Mouse (Mus musculus) midbrain, embryonic 15.5 days (tissue): ENCODE data around the gene Gpank1. TPM values are rescaled to one million over a fixed set of nuclear protein-coding genes. Genes with fewer than 3 reads are reported as not detected.
A peak's percentile ranks its signal among the peaks of the same experiment; 100 is the strongest.
"Not testable (repeated sequence)": the region's sequence is repeated elsewhere in the genome, so short reads cannot be mapped to it uniquely, and the experiment has no call there.

ENCODE experiments used
- ATAC-seq: fragments of 200-750 bp; cut with Nextera tagmentation; replicated peaks from 2 replicates; pipeline ENCODE4 v1.8.0; 2017; ENCODE audit warnings: moderate TSS enrichment
- H3K27ac ChIP-seq: fragments of 300-500 bp; sonication (generic); 2 replicates; pipeline ENCODE4 v1.5.1; 2015; ENCODE audit warnings: mild to moderate bottlenecking, inconsistent platforms
- H3K27me3 ChIP-seq: fragments of 300-500 bp; sonication (generic); replicated peaks from 2 replicates; pipeline ENCODE4 v1.6.1; 2015; ENCODE audit warnings: inconsistent platforms
- H3K36me3 ChIP-seq: fragments of 300-500 bp; sonication (generic); replicated peaks from 2 replicates; pipeline ENCODE4 v1.6.1; 2015; ENCODE audit warnings: inconsistent platforms
- H3K4me1 ChIP-seq: fragments of 300-500 bp; sonication (generic); 2 replicates; pipeline ENCODE4 v1.6.1; 2015; ENCODE audit warnings: inconsistent platforms
- H3K4me2 ChIP-seq: fragments of 300-500 bp; sonication (generic); 2 replicates; pipeline ENCODE4 v1.6.1; 2015; ENCODE audit warnings: inconsistent platforms, mild to moderate bottlenecking, moderate library complexity
- H3K4me3 ChIP-seq: fragments of 300-500 bp; sonication (generic); 2 replicates; pipeline ENCODE4 v1.5.1; 2015; ENCODE audit warnings: mild to moderate bottlenecking, inconsistent platforms
- H3K9ac ChIP-seq: fragments of 300-500 bp; sonication (generic); 2 replicates; pipeline ENCODE4 v1.6.1; 2015; ENCODE audit warnings: mild to moderate bottlenecking, inconsistent platforms
- H3K9me3 ChIP-seq: fragments of 300-500 bp; sonication (generic); 2 replicates; pipeline ENCODE4 v1.6.1; 2016; ENCODE audit warnings: inconsistent platforms
- WGBS: fragments of 180-500 bp; shearing (Covaris S2); methylation state at CpG from one replicate; pipeline ENCODE4 v1.1.7; 2015; ENCODE audit warnings: mixed read lengths; 5-methylcytosine and 5-hydroxymethylcytosine counted together
- polyA plus RNA-seq: library from polyadenylated mRNA; unstranded; fragments of >200 nt; fragmentation: Nextera tagmentation; extraction: Ambion mirVana; gene quantifications from 2 replicates; pipeline ENCODE4 v1.2.1, GENCODE M21; 2015

Gene Gpank1
- polyA plus RNA-seq, 1 experiment from 2014 or later: 25.9 TPM

GRCm38 (mm10) chr17:35124261-35124896, 3.1 kb downstream of the Gpank1 start:
- not testable (repeated sequence) for H3K27ac ChIP-seq, H3K9me3 ChIP-seq, H3K27me3 ChIP-seq, H3K9ac ChIP-seq, ATAC-seq, H3K4me3 ChIP-seq, H3K4me2 ChIP-seq
- peaks cover 57% of the 10 kb centered on the region for H3K4me1 ChIP-seq
- peaks cover 10% of the 10 kb centered on the region; the same call in 1 of the 2 replicates for H3K36me3 ChIP-seq
- 92% methylated on average over 12 of the region's 12 CpGs for WGBS

DNA sequence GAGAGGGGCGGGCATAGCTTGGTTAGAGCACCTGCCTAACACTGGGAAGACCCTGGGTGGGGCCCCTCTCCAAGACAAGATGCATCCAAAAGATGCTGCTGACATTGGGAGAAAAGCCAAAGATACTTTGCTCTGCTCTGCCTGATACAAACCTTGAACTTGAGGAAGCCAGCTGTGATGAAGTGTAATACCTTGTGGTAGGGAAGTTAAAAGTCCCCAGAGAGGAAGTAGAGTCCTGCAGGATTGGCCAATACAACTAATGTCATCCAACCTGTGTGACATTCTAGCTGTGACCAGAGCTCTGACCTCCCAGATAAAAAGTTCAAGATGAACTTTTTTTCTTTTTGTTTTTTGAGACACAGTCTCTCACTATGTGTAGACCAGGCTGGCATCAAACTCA, 3.8 kb downstream of the Gpank1 start:
- Histone ChIP-seq H3K27ac (no peak overlapping the region), H3K4me3 (no peak overlapping the region), H3K9ac (peak overlapping the region; percentile 77; the same call in 1 of the 2 replicates), H3K27me3 (no peaks in the 10 kb centered on the region), H3K9me3 (no peaks in the 10 kb centered on the region), H3K4me2 (0 out of 2 replicates have a peak overlapping the region, but pooled peaks have one; percentile 65), H3K4me1 (peaks cover 51% of the 10 kb centered on the region), H3K36me3 (peaks cover 7% of the 10 kb centered on the region; the same call in 1 of the 2 replicates)
- no peak for ATAC-seq
- 100% methylated on average over 1 of the region's 1 CpGs for WGBS

- H3K27me3 ChIP-seq: no peaks in the 10 kb centered on the region
- peaks cover 46% of the 10 kb centered on the region for H3K4me1 ChIP-seq
- H3K4me2 ChIP-seq: peak overlapping the region; percentile 65
- H3K4me3 ChIP-seq: peak overlapping the region; percentile 63
- peak overlapping the region; percentile 71 for H3K27ac ChIP-seq
- H3K9me3 ChIP-seq: no peaks in the 10 kb centered on the region
- H3K9ac ChIP-seq: peak overlapping the region; percentile 77
- H3K36me3 ChIP-seq: peaks cover 7% of the 10 kb centered on the region; the same call in 1 of the 2 replicates
- 32% methylated on average over 6 of the region's 6 CpGs for WGBS
- ATAC-seq: no peak
Observed at GRCm38 (mm10) chr17:35125578-35125977, 4.3 kb downstream of the Gpank1 start.

DNA sequence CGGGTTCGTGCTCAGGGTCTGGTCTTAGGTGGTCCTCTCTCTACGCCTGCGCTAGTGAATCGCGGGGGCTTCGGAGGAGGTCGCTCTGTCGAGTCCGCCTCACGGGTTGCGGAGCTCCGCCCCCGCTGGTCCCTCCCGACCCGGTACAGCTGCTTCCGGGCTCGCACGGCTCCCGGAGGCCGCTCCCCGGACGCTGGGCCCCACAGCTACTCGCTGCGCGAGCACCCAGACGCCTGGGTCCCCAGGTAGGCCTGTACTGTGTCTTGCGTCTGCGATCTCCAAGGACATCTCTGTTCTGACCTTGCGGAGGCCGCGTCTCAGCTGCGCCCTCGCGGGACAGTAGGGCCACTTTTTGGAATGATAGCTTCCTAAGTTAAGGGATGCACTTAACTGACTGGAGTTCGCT, 5.0 kb downstream of the Gpank1 start, which contains the start of gene D17H6S53E:
TSS of gene D17H6S53E (plus strand) at position 168 of the 406 bp plus-strand sequence.
- no peaks in the 10 kb centered on the region for H3K27me3 ChIP-seq
- H3K9me3 ChIP-seq: no peaks in the 10 kb centered on the region
- peaks cover 45% of the 10 kb centered on the region for H3K4me1 ChIP-seq
- H3K36me3 ChIP-seq: peaks cover 7% of the 10 kb centered on the region; the same call in 1 of the 2 replicates
- H3K9ac ChIP-seq: peak within 1 kb of the TSS; percentile 77
- peak; percentile 31; the same call in 1 of the 2 replicates for ATAC-seq
- peak within 1 kb of the TSS; percentile 71 for H3K27ac ChIP-seq
- H3K4me3 ChIP-seq: peak within 1 kb of the TSS; percentile 63
- peak within 1 kb of the TSS; percentile 65 for H3K4me2 ChIP-seq
- WGBS: 1% methylated on average over 36 of the region's 36 CpGs

- Histone ChIP-seq H3K27me3 (no peaks in the 10 kb centered on the region), H3K4me2 (peak overlapping the region; percentile 65), H3K4me1 (peaks cover 45% of the 10 kb centered on the region), H3K9ac (peak overlapping the region; percentile 77; the same call in 1 of the 2 replicates), H3K27ac (no peak overlapping the region), H3K9me3 (no peaks in the 10 kb centered on the region), H3K36me3 (peaks cover 7% of the 10 kb centered on the region; the same call in 1 of the 2 replicates), H3K4me3 (peak overlapping the region; percentile 63)
- WGBS: 70% methylated on average over 13 of the region's 13 CpGs
- ATAC-seq: no peak
Observed at GRCm38 (mm10) chr17:35127017-35127416, 5.8 kb downstream of the Gpank1 start.

DNA sequence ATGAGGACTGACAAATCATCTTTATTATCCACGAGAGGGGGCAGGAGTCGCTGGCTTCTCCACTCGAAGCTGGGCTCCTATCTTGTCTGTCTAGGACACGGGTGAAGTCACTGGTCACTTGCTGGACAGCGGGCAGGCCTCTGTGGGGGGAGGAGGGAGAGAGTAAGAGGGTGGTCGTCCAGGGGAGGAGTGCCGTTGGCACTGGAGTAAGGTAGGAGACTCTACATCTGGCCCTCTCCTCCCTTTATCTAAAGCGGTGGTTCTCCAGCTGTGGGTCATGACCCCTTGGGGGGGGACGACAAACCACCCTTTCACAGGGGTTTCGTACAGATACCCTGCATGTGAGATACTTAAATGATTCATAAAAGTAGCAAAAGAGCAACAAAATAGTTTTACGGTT, 7.7 kb downstream of the Gpank1 start:
- Histone ChIP-seq H3K4me2 (no peak overlapping the region), H3K4me1 (peaks cover 35% of the 10 kb centered on the region), H3K36me3 (0 out of 2 replicates have a peak, but pooled peaks cover 3% of the 10 kb centered on the region), H3K27me3 (no peaks in the 10 kb centered on the region), H3K4me3 (no peak overlapping the region), H3K9ac (no peak overlapping the region), H3K9me3 (no peaks in the 10 kb centered on the region), H3K27ac (no peak overlapping the region)
- ATAC-seq: no peak
- 67% methylated on average over 11 of the region's 11 CpGs for WGBS

DNA sequence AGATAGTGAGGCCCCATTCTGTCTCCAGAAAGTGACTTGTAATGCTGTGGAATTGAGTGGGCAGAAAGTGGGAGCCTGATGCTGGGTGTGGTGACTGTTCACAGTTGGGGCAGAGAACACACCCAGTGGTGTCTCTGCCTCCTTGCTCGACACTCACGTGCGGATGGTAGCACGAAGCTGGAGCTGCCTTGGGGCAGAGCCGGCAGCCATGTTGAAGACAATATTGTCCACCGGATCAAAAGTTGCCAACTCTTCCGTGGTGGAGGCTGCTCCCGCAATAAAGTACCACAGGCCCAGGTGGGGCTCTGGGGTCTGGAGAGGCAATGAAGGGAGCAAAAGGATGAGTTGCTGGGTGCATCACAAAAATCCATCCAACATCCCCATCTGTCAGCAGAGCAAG, 9.8 kb downstream of the Gpank1 start:
- Histone ChIP-seq H3K9me3 (no peaks in the 10 kb centered on the region), H3K4me1 (peaks cover 27% of the 10 kb centered on the region), H3K27ac (no peak overlapping the region), H3K4me3 (no peak overlapping the region), H3K36me3 (no peaks in the 10 kb centered on the region), H3K4me2 (no peak overlapping the region), H3K9ac (no peak overlapping the region), H3K27me3 (no peaks in the 10 kb centered on the region)
- 85% methylated on average over 8 of the region's 8 CpGs for WGBS
- ATAC-seq: no peak

DNA sequence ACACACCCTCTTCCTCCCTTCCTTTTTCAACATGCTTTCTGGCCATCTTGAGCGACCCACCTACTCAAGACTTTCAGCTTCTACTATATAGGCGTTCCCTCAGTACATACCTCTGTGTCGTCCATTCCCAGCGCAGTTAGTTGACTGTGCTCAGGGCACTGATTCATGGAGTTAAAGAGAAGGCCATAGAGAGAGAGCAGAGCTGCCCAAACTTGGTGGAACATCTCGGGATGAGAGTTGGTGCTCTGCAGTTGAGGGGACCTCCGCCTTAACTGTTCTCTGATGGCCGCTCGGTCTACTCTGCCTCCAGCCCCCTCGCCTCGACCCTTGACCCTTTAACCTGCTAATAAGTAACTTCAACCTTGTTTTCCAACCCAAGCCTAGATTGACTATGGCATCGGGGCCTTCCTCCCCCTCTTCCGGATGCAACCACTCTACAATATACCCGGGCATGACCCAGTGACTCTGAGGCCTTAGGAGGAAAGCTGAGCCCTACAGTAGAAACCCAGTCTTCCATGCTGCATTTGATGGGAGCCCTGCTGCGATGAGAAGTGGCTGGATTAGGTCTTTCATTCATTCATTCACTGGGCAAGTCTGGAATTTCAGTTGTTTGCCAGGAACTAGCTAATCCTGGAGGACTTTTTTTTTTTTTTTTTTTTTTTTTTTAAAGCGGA, 10.4 kb downstream of the Gpank1 start, which contains the start of gene Apom:
TSS of gene Apom (minus strand) at position 551 of the 674 bp plus-strand sequence.
- no peak within 1 kb of the TSS for H3K4me2 ChIP-seq
- WGBS: 82% methylated on average over 15 of the region's 15 CpGs
- H3K27me3 ChIP-seq: no peaks in the 10 kb centered on the region
- H3K4me3 ChIP-seq: no peak within 1 kb of the TSS
- H3K9me3 ChIP-seq: no peaks in the 10 kb centered on the region
- H3K9ac ChIP-seq: no peak within 1 kb of the TSS
- H3K36me3 ChIP-seq: no peaks in the 10 kb centered on the region
- H3K27ac ChIP-seq: no peak within 1 kb of the TSS
- H3K4me1 ChIP-seq: peaks cover 27% of the 10 kb centered on the region
- ATAC-seq: no peak

- Histone ChIP-seq H3K4me1 (peaks cover 27% of the 10 kb centered on the region), H3K27me3 (no peaks in the 10 kb centered on the region), H3K36me3 (no peaks in the 10 kb centered on the region), H3K4me2 (no peak overlapping the region), H3K27ac (no peak overlapping the region), H3K4me3 (no peak overlapping the region), H3K9me3 (no peaks in the 10 kb centered on the region), H3K9ac (no peak overlapping the region)
- 76% methylated on average over 3 of the region's 3 CpGs for WGBS
- ATAC-seq: no peak
Observed at GRCm38 (mm10) chr17:35132174-35132560, 10.9 kb downstream of the Gpank1 start.

DNA sequence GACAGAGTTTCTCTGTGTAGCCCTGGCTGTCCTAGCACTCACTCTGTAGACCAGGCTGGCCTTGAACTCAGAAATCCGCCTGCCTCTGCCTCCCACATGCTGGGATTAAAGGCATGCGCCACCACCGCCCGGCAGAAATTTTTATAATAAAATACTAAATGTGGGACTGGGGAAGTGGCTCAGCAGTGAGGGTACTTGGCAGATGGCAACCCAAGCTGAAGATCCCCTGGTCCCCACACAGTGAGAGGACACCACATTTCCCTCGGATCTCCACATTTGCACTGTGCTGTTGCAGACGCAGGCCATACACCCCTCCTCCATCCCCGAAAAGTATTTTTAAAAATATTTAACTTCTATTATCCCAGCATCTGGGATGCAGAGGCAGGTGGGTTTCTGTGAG, 12.3 kb downstream of the Gpank1 start:
- Histone ChIP-seq H3K4me1 (peaks cover 31% of the 10 kb centered on the region), H3K27ac (no peak overlapping the region), H3K4me3 (no peak overlapping the region), H3K36me3 (peaks cover 4% of the 10 kb centered on the region), H3K4me2 (no peak overlapping the region), H3K9ac (no peak overlapping the region), H3K27me3 (no peaks in the 10 kb centered on the region), H3K9me3 (no peaks in the 10 kb centered on the region)
- WGBS: 93% methylated on average over 7 of the region's 7 CpGs
- no peak for ATAC-seq

GRCm38 (mm10) chr17:35134801-35135590, 13.7 kb downstream of the Gpank1 start, which contains the start of gene Bag6:
TSS of gene Bag6 (plus strand) at chr17:35135178.
- under 1% methylated on average over 65 of the region's 66 CpGs for WGBS

More at GRCm38 (mm10) chr17:35134801-35135590, 13.7 kb downstream of the Gpank1 start, which contains the start of gene Bag6:
- Histone ChIP-seq H3K9me3 (no peaks in the 10 kb centered on the region), H3K4me3 (peak within 1 kb of the TSS; percentile 85), H3K4me1 (peaks cover 29% of the 10 kb centered on the region), H3K4me2 (peak within 1 kb of the TSS; percentile 88), H3K36me3 (peaks cover 18% of the 10 kb centered on the region), H3K9ac (peak within 1 kb of the TSS; percentile 77), H3K27ac (peak within 1 kb of the TSS; percentile 97), H3K27me3 (no peaks in the 10 kb centered on the region)
- peak; percentile 95 for ATAC-seq
